Mouse (Mus musculus): ENCODE data around the gene Rbfox2. TPM values are rescaled to one million over a fixed set of nuclear protein-coding genes. Genes with fewer than 3 reads are reported as not detected.

Rbfox2 gene
- polyA plus RNA-seq, 1 experiment from 2014 or later = 136 TPM

DNA sequence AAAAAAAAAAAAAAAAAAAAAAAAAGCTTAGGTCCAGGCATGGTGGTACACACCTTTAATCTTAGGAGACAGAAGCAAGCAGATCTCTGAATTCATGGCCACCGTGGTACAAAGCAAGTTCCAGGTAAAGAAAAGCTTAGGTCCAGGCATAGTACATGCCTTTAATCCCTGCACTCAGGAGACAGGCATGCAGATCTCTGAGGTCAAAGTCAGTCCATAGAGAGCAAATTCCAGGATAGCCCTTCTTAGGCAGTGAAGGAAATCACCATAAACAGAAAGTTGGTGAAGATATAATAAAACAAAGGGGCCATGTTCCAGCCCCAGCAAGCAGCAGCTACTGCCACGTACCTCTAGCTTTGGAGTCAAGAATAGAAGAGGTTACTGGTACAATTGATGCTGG, 44.0 kb downstream of the Rbfox2 start:
- Histone ChIP-seq H3K27me3 (no peaks in the 10 kb centered on the region), H3K9me3 (no peaks in the 10 kb centered on the region), H3K36me3 (no peaks in the 10 kb centered on the region), H3K4me1 (replicated peaks) (peaks cover 36% of the 10 kb centered on the region), H3K9ac (no peak overlapping the region), H3K27ac (replicated peaks) (no peak overlapping the region), H3K4me2 (no peak overlapping the region), H3K4me3 (no peak overlapping the region)
- ATAC-seq (ENCODE audit: low read depth) = no peak
- WGBS = 97% methylated on average over 2 of the region's 2 CpGs

DNA sequence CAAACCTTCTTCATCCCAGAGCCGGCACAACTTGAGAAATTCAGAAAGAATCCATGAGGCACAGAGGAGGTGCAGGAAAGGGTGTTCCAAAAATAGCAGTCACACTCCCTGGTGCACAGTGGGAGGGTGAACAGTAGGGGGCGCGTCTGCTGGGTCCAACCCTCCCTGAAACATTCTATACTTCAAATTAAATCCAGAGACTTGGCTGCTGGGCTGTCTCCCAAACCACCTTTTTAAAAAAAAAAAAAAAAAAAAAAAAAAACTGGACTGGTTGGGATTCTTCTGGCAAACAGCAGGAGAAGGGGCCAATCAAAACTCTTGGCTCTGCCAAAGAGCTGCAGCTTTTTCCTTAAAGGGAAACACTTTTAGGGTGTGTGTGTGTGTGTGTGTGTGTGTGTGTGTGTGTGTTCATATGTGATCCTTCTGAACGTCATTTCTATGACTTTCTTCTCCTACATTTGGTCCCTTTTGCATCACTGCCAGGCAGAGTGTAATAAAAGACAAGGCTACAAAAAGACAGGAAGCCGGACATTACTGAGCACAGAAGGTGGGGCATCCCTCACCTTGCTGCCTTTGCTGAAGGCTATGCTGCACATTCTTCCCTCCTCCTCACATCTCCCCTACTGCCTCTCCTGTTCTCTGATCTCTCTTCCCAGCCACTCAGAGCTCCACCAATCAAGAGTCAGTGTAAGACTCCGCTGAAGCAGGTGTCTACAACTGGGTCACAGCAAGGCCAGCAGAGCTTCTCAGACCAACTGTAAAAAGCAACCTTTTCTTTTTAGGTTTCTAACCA, 49.2 kb downstream of the Rbfox2 start:
- ATAC-seq (ENCODE audit: low read depth) = no peak
- H3K27ac ChIP-seq (replicated peaks) = no peak overlapping the region

GRCm38 (mm10) chr15:77256782-77257181, 50.0 kb downstream of the Rbfox2 start:
- no peak for ATAC-seq (ENCODE audit: low read depth)

More for the DNA sequence above, 49.2 kb downstream of the Rbfox2 start:
- H3K9me3 ChIP-seq = no peaks in the 10 kb centered on the region
- no peak overlapping the region for H3K4me3 ChIP-seq
- peaks cover 37% of the 10 kb centered on the region for H3K4me1 ChIP-seq (replicated peaks)
- 32% methylated on average over 6 of the region's 6 CpGs for WGBS
- no peaks in the 10 kb centered on the region for H3K36me3 ChIP-seq
- no peak overlapping the region for H3K9ac ChIP-seq
- H3K27me3 ChIP-seq = no peaks in the 10 kb centered on the region
- H3K4me2 ChIP-seq = no peak overlapping the region

GRCm38 (mm10) chr15:77254636-77255035, 52.2 kb downstream of the Rbfox2 start:
- no peak for ATAC-seq (ENCODE audit: low read depth)
- Histone ChIP-seq H3K36me3 (no peaks in the 10 kb centered on the region), H3K4me3 (no peak overlapping the region), H3K9ac (no peak overlapping the region), H3K4me2 (no peak overlapping the region), H3K27me3 (no peaks in the 10 kb centered on the region), H3K9me3 (no peaks in the 10 kb centered on the region), H3K4me1 (replicated peaks) (peaks cover 41% of the 10 kb centered on the region), H3K27ac (replicated peaks) (peak overlapping the region; percentile 74)
- WGBS = 16% methylated on average over 1 of the region's 1 CpGs

More at GRCm38 (mm10) chr15:77256782-77257181, 50.0 kb downstream of the Rbfox2 start:
- 83% methylated on average over 4 of the region's 4 CpGs for WGBS
- Histone ChIP-seq H3K4me3 (no peak overlapping the region), H3K4me2 (no peak overlapping the region), H3K4me1 (replicated peaks) (peaks cover 37% of the 10 kb centered on the region), H3K9ac (no peak overlapping the region), H3K36me3 (no peaks in the 10 kb centered on the region), H3K9me3 (no peaks in the 10 kb centered on the region), H3K27me3 (no peaks in the 10 kb centered on the region), H3K27ac (replicated peaks) (no peak overlapping the region)

DNA sequence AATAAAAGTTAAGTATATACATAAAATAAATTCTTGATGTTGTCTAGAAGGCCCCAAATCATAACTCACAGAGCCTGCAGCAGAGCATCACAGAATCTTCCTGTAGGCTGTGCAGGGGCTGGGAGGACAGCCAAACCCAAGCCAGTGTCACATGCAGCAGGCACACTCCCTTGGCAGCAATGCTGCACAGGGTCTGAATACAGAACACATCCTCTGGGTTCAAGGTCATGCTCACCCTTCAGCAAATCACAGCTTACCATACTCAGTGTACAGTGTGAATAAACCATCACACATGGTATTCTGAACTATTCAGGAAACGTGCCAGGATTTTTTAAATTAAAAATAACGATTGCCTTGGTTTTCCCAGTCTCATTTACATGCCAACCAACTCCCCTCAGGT, 52.7 kb downstream of the Rbfox2 start:
- no peak overlapping the region for H3K9ac ChIP-seq
- H3K4me1 ChIP-seq (replicated peaks) = peaks cover 44% of the 10 kb centered on the region
- no peak overlapping the region for H3K4me3 ChIP-seq
- no peak overlapping the region for H3K4me2 ChIP-seq
- no peaks in the 10 kb centered on the region for H3K9me3 ChIP-seq
- 62% methylated on average over 2 of the region's 2 CpGs for WGBS
- peak overlapping the region; percentile 74 for H3K27ac ChIP-seq (replicated peaks)
- no peak for ATAC-seq (ENCODE audit: low read depth)
- H3K27me3 ChIP-seq = no peaks in the 10 kb centered on the region
- H3K36me3 ChIP-seq = no peaks in the 10 kb centered on the region

DNA sequence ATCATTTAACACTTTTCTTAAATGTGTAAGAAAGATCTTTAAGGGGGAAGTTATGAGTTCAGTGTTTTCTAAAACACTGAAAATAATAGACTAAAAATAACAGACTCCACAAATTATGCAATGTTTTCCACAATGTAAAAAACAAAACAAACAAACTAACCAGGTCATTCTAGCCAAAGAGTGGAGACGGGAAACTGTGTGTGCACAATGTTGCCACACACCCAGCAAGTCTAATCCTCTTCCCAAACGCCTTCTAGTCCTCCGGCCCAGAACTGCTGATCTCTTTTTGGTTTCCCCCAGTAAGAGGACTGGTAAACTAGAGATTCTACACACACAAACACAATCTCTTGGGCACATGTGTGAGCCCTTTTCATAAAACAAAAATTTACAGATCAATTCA, 55.1 kb downstream of the Rbfox2 start:
- no peak overlapping the region for H3K4me2 ChIP-seq
- WGBS = 87% methylated on average over 3 of the region's 3 CpGs
- no peaks in the 10 kb centered on the region for H3K36me3 ChIP-seq
- H3K9me3 ChIP-seq = no peaks in the 10 kb centered on the region
- H3K9ac ChIP-seq = no peak overlapping the region
- no peak overlapping the region for H3K27ac ChIP-seq (replicated peaks)
- no peak for ATAC-seq (ENCODE audit: low read depth)
- H3K4me1 ChIP-seq (replicated peaks) = peaks cover 39% of the 10 kb centered on the region
- no peak overlapping the region for H3K4me3 ChIP-seq
- no peaks in the 10 kb centered on the region for H3K27me3 ChIP-seq

- WGBS = 93% methylated on average over 2 of the region's 2 CpGs
- no peak for ATAC-seq (ENCODE audit: low read depth)
- H3K27me3 ChIP-seq = no peaks in the 10 kb centered on the region
- no peaks in the 10 kb centered on the region for H3K9me3 ChIP-seq
- H3K27ac ChIP-seq (replicated peaks) = no peak overlapping the region
- H3K4me1 ChIP-seq (replicated peaks) = peaks cover 40% of the 10 kb centered on the region
- H3K9ac ChIP-seq = no peak overlapping the region
- no peak overlapping the region for H3K4me3 ChIP-seq
- no peak overlapping the region for H3K4me2 ChIP-seq
- H3K36me3 ChIP-seq = no peaks in the 10 kb centered on the region
Measured at GRCm38 (mm10) chr15:77250806-77251205, 56.0 kb downstream of the Rbfox2 start.

DNA sequence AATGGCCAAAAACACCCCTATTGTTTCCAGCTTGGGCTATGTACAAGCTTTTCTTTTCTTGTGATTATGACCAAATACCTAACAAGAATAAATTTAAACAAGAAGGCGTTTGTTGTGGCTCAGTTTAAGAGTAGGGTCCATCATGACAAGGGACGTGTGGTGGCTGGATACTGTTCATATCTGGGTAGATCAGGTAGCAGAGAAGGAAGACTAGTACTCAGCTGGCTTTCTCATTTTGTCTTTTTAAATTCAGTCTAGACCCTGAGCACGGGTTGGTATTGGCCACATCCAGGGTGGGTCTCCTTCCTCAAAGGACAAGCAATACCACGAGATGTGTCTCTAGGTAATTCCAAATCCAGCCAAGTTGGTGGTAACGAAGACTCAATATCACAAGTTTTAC, 57.4 kb downstream of the Rbfox2 start:
- Histone ChIP-seq H3K27ac (replicated peaks) (no peak overlapping the region), H3K9me3 (no peaks in the 10 kb centered on the region), H3K4me3 (no peak overlapping the region), H3K36me3 (no peaks in the 10 kb centered on the region), H3K4me2 (no peak overlapping the region), H3K27me3 (no peaks in the 10 kb centered on the region), H3K4me1 (replicated peaks) (peaks cover 42% of the 10 kb centered on the region), H3K9ac (no peak overlapping the region)
- 88% methylated on average over 5 of the region's 5 CpGs for WGBS
- ATAC-seq (ENCODE audit: low read depth) = no peak

DNA sequence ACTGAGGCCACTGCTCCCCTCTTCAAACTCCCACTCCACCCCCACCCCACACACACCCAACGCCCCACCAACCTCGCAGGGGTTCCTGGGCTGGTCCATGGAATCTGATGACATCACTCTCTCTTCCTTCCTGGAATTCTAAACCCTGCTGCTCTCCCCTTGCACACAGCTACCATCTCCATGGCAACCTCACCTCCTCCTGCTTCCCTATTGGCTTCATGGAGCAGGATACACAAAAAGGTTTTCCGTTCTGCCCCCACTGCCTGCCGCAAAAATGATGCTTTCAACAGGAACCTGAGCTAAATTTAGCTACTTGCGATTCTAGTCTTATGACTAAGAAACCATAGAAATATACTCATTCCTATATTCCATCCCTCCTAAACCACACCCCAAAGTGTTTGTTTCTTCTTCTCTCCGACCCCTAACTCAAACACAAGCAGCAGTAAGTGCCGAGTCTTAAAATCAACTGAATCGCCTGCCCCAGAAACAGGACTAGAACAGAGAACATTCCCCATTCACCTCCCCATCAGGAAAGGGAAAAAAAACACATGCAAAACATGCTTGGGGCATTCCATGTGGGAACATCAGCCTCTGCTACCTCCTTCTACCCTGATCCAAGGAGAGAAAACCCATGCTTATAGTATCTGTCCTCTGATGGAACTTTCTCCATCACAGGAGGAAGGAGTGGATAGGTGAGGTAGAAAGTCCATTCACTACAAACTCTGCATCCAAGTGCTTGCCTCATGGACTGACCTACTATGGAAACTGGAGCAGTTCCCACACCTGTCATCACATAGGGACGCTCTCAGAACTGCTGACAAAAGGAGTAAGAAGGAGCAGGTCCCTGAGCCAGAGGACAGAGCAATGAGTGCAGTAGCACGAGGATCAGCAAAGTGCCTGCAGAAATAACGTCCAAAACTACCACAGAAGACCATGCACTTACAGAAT, 61.1 kb downstream of the Rbfox2 start:
- ATAC-seq (ENCODE audit: low read depth) = peak; percentile 96
- 15% methylated on average over 11 of the region's 11 CpGs for WGBS
- peak overlapping the region; percentile 38 for H3K4me3 ChIP-seq
- peak overlapping the region; percentile 65 for H3K9ac ChIP-seq
- no peaks in the 10 kb centered on the region for H3K36me3 ChIP-seq
- H3K27ac ChIP-seq (replicated peaks) = peak overlapping the region; percentile 89
- H3K4me2 ChIP-seq = peak overlapping the region; percentile 57
- no peaks in the 10 kb centered on the region for H3K27me3 ChIP-seq
- H3K4me1 ChIP-seq (replicated peaks) = peaks cover 46% of the 10 kb centered on the region
- no peaks in the 10 kb centered on the region for H3K9me3 ChIP-seq

GRCm38 (mm10) chr15:77244634-77245033, 62.2 kb downstream of the Rbfox2 start:
- H3K9me3 ChIP-seq = no peaks in the 10 kb centered on the region
- 81% methylated on average over 5 of the region's 5 CpGs for WGBS
- ATAC-seq (ENCODE audit: low read depth) = no peak
- peak overlapping the region; percentile 46 for H3K27ac ChIP-seq (replicated peaks)
- peak overlapping the region; percentile 58 for H3K9ac ChIP-seq
- H3K4me1 ChIP-seq (replicated peaks) = peaks cover 42% of the 10 kb centered on the region
- H3K36me3 ChIP-seq = no peaks in the 10 kb centered on the region
- H3K4me3 ChIP-seq = peak overlapping the region; percentile 38
- no peaks in the 10 kb centered on the region for H3K27me3 ChIP-seq
- H3K4me2 ChIP-seq = peak overlapping the region; percentile 57

DNA sequence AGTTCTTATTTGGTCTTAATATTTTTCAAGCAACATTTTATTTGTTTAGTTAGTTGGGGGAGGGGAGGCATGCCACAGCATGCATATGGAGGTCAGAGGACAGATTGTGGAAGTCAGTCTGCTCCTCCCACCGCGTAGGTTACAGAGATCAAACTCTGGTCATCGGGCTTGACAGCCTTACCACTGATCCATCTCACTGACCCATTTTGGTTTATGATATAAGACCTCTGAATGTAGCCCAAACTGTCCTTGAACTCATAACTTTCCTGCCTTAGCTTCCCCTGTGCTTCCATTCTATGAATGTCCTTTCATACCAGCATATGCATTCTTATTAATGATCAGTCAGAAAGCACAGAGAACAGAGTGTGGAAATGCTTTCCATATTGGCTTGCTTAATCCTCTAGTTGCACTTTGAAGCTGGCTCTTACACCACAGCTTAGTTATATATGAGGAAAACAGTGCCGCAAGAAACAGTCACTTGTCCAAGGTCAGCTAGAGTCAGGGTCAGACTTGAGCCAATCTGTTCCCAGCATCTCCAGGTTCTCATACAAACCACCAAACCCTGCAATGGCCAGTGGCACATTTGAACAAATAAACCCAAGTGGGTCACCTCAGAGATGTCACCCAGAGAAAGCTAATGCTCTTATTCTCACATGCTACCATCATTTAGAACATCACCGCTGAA, 62.8 kb downstream of the Rbfox2 start:
- Histone ChIP-seq H3K9ac (peak overlapping the region; percentile 58), H3K4me2 (peak overlapping the region; percentile 57), H3K36me3 (no peaks in the 10 kb centered on the region), H3K4me1 (replicated peaks) (peaks cover 43% of the 10 kb centered on the region), H3K27me3 (no peaks in the 10 kb centered on the region), H3K9me3 (no peaks in the 10 kb centered on the region), H3K27ac (replicated peaks) (peak overlapping the region; percentile 46; the same call in 1 of the 2 replicates), H3K4me3 (peak overlapping the region; percentile 38)
- WGBS = 93% methylated on average over 5 of the region's 5 CpGs
- ATAC-seq (ENCODE audit: low read depth) = no peak

DNA sequence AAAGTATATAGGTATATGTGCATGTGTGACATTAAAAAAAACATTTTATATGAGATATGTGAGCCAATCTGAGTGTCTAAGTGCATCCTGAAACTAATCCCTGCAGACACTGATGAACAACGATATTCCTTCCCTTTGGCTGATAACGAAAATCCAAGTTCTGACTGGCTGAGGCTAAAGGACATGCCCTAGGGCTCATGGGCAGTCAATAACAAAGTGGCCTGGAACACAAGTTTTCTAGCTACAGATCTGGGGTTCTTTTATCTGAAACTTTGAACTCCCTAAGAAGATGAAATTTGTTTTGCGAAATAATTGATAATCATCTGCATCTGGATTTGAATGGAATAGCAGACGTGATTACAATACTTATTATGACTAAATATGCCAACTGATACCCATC, 66.2 kb downstream of the Rbfox2 start:
- Histone ChIP-seq H3K4me2 (no peak overlapping the region), H3K27me3 (no peaks in the 10 kb centered on the region), H3K27ac (replicated peaks) (no peak overlapping the region), H3K36me3 (no peaks in the 10 kb centered on the region), H3K9me3 (no peaks in the 10 kb centered on the region), H3K4me1 (replicated peaks) (peaks cover 44% of the 10 kb centered on the region), H3K9ac (no peak overlapping the region), H3K4me3 (no peak overlapping the region)
- WGBS = 89% methylated on average over 4 of the region's 4 CpGs
- no peak for ATAC-seq (ENCODE audit: low read depth)
